Mouse (Mus musculus): ENCODE results near the gene Prkar1a.

DNA sequence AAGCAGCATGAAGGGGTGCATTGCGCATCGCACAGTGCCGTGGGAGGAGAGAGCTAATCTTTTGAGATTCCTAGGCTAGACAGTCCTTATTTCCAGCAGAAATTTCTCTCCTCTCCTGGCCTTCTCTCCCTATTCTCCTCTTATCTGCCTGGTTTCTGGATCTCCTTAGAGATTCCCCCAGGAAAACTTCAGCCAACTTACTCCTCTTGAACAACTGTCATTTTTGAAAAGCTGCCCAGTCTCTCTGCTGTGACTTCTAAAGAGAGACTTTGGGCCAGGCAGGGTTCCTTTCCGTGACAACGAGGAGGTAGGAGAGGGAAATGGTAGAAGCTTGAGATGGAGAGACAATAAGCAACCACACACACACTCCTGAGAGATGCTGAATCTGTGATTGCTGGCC is 68.2 kb downstream of the Prkar1a start:
- TF ChIP-seq EP300 (IDR thresholded peaks at IDR 0.05; ENCODE audit: low read depth) (no peak), CTCF (IDR thresholded peaks at IDR 0.05; ENCODE audit: low read depth) (no peak)
